9 mouse cellular contexts compared by ENCODE assay signal in the genomic region with DNA sequence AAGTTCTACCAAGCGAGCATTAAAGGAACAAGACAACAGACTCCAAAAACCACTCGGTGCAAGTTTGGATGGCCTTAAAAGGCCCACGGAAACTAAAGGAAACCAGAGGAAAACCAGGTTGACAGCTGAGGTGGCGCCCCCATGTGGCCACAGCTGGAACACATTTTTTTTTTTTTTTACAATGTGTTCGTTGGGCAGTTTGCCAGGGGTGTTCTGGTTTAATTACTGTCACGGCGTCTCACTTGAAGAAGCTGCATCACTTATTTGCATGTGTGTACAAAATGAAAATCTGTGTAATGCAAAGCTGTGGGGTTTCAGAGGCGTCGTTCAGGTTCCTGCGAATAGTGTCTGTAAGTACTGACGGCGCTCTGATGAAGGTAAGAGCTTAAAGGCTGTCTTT.
DNase-seq lines count a peak whose midpoint lies in the region; ATAC-seq and TF ChIP-seq lines count a peak whose summit lies in the region.
"Had no signal": no experiment of that assay in that cellular context is flagged by ENCODE, and none has a peak within 500 bp of the region (broad histone marks: within the 10 kb centered on the region; RNA-seq: fewer than 3 reads in every experiment).

No protein-coding gene starts in this region.

- H3K9me3 ChIP-seq in intestine, embryonic 14.5 days (ENCODE audit: control insufficient read depth, low read length): no peaks in the 10 kb centered on the region
- no peaks in the 10 kb centered on the region for H3K9me3 ChIP-seq in intestine, embryonic 16.5 days (ENCODE audit: control insufficient read depth, low read length)
- no peaks in the 10 kb centered on the region for H3K9me3 ChIP-seq in embryonic facial prominence, embryonic 14.5 days (ENCODE audit: control insufficient read depth, low read length)
- H3K9me3 ChIP-seq: midbrain, embryonic 12.5 days had no signal

- H3K4me1 ChIP-seq in intestine, embryonic 14.5 days (replicated peaks; ENCODE audit: control insufficient read depth, insufficient read depth, low read length): no peaks in the 10 kb centered on the region
- no peaks in the 10 kb centered on the region for H3K4me1 ChIP-seq in intestine, embryonic 16.5 days (ENCODE audit: control insufficient read depth, insufficient read depth, low read length)
- peaks cover 2% of the 10 kb centered on the region; the same call in 1 of the 2 replicates for H3K4me1 ChIP-seq in testis, adult 2 months (ENCODE audit: control insufficient read depth, insufficient read depth, low read length)
- no peaks in the 10 kb centered on the region for H3K4me1 ChIP-seq in embryonic facial prominence, embryonic 14.5 days (ENCODE audit: control insufficient read depth, insufficient read depth, low read length)

- no peaks in the 10 kb centered on the region for H3K27me3 ChIP-seq in intestine, embryonic 14.5 days (replicated peaks; ENCODE audit: control insufficient read depth, insufficient read depth, low read length)
- H3K27me3 ChIP-seq in intestine, embryonic 16.5 days (replicated peaks; ENCODE audit: control insufficient read depth, insufficient read depth, low read length): no peaks in the 10 kb centered on the region
- H3K27me3 ChIP-seq in testis, adult 2 months (ENCODE audit: control insufficient read depth, insufficient read depth, low read length): no peaks in the 10 kb centered on the region
- H3K27me3 ChIP-seq in embryonic facial prominence, embryonic 14.5 days (replicated peaks; ENCODE audit: control insufficient read depth, insufficient read depth, low read length): no peaks in the 10 kb centered on the region

- peak; percentile 73 for TF ChIP-seq CTCF in testis, adult 2 months (IDR thresholded peaks at IDR 0.05; ENCODE audit: control insufficient read depth, insufficient read depth, insufficient replicate concordance, low read depth, low read length)

- no peaks in the 10 kb centered on the region for H3K36me3 ChIP-seq in intestine, embryonic 14.5 days (ENCODE audit: control insufficient read depth, insufficient read depth, low read length)
- no peaks in the 10 kb centered on the region for H3K36me3 ChIP-seq in intestine, embryonic 16.5 days (ENCODE audit: control insufficient read depth, insufficient read depth, low read length)
- no peaks in the 10 kb centered on the region for H3K36me3 ChIP-seq in testis, adult 2 months (ENCODE audit: control insufficient read depth, insufficient read depth, low read length)
- no peaks in the 10 kb centered on the region for H3K36me3 ChIP-seq in embryonic facial prominence, embryonic 14.5 days (ENCODE audit: control insufficient read depth, insufficient read depth, low read length)
- H3K36me3 ChIP-seq: midbrain, embryonic 12.5 days had no signal

- no peak overlapping the region for H3K9ac ChIP-seq in intestine, embryonic 14.5 days (ENCODE audit: low read length)
- H3K9ac ChIP-seq in intestine, embryonic 16.5 days (ENCODE audit: low read depth, low read length): no peak overlapping the region
- H3K9ac ChIP-seq in embryonic facial prominence, embryonic 14.5 days (ENCODE audit: low read depth, low read length): no peak overlapping the region
- H3K9ac ChIP-seq: midbrain, embryonic 12.5 days had no signal

- no peak overlapping the region for H3K27ac ChIP-seq in intestine, embryonic 14.5 days (ENCODE audit: low read depth)
- H3K27ac ChIP-seq in intestine, embryonic 16.5 days (ENCODE audit: low read length): no peak overlapping the region
- H3K27ac ChIP-seq in testis, adult 2 months (ENCODE audit: control insufficient read depth, insufficient read depth, low read depth, low read length): no peak overlapping the region
- H3K27ac ChIP-seq in embryonic facial prominence, embryonic 14.5 days (replicated peaks; ENCODE audit: low read depth, low read length): no peak overlapping the region
- H3K27ac ChIP-seq: midbrain, embryonic 12.5 days had no signal

- no peak for TF ChIP-seq POLR2A in testis, adult 2 months (IDR thresholded peaks at IDR 0.05; ENCODE audit: control insufficient read depth, low read depth, low read length)

- no peak overlapping the region for H3K4me2 ChIP-seq in intestine, embryonic 14.5 days (ENCODE audit: low read length)
- no peak overlapping the region for H3K4me2 ChIP-seq in intestine, embryonic 16.5 days (ENCODE audit: low read depth, low read length)
- no peak overlapping the region for H3K4me2 ChIP-seq in embryonic facial prominence, embryonic 14.5 days (ENCODE audit: low read depth, low read length)
- H3K4me2 ChIP-seq: midbrain, embryonic 12.5 days had no signal

- no peak for ATAC-seq in intestine, embryonic 14.5 days (replicated peaks; ENCODE audit: low FRiP score, low TSS enrichment, low read depth)
- no peak for ATAC-seq in intestine, embryonic 16.5 days
- no peak for ATAC-seq in embryonic facial prominence, embryonic 14.5 days (ENCODE audit: low read depth)
- ATAC-seq in megakaryocyte-erythroid progenitor cell, adult 5-6 weeks (replicated peaks; ENCODE audit: low FRiP score, low TSS enrichment, poor library complexity, severe bottlenecking): no peak

- no peak overlapping the region for H3K4me3 ChIP-seq in intestine, embryonic 14.5 days (ENCODE audit: low read depth, low read length)
- H3K4me3 ChIP-seq in intestine, embryonic 16.5 days (ENCODE audit: low read length): no peak overlapping the region
- H3K4me3 ChIP-seq in testis, adult 2 months (ENCODE audit: control insufficient read depth, low read depth, low read length): no peak overlapping the region
- no peak overlapping the region for H3K4me3 ChIP-seq in embryonic facial prominence, embryonic 14.5 days (ENCODE audit: low read depth, low read length)
- H3K4me3 ChIP-seq: midbrain, embryonic 12.5 days had no signal

- peak; percentile 54 for DNase-seq in intestine, embryonic 14.5 days (ENCODE audit: low spot score)
- DNase-seq in testis, postnatal 14 days (ENCODE audit: low spot score): no peak
- DNase-seq in embryonic facial prominence, embryonic 14.5 days (ENCODE audit: low spot score): peak; percentile 38
- no peak for DNase-seq in urinary bladder, adult 18-20 months (ENCODE audit: low spot score in 2 of 2)
- DNase-seq in ovary, postnatal 36 days (ENCODE audit: low spot score): no peak

- WGBS in intestine, embryonic 14.5 days: 68% methylated on average over 12 of the region's 12 CpGs
- WGBS in intestine, embryonic 16.5 days: 61% methylated on average over 12 of the region's 12 CpGs
- WGBS in embryonic facial prominence, embryonic 14.5 days: 61% methylated on average over 12 of the region's 12 CpGs

Comparison
In these comparisons a context has a peak if more than half of its experiments do, and no peak if none do; other contexts are left out.
1. DNase-seq: peak in intestine, embryonic 14.5 days (single experiment) and embryonic facial prominence, embryonic 14.5 days (single experiment); none in testis, postnatal 14 days (single experiment), urinary bladder, adult 18-20 months (0 of 2) and ovary, postnatal 36 days (single experiment).